Mouse (Mus musculus) ES-Bruce4 (cell line): ENCODE results near the gene Camkmt. TPM values are rescaled to one million over a fixed set of nuclear protein-coding genes. Genes with fewer than 3 reads are reported as not detected.

Source experiments
- H3K27ac ChIP-seq: 2 replicates; pipeline ENCODE4 v1.5.1; 2012; ENCODE audit warnings: low read length, inconsistent platforms; ENCODE audit not compliant: insufficient read depth
- H3K27me3 ChIP-seq: 2 replicates; pipeline ENCODE4 v1.6.1; 2012; ENCODE audit warnings: mild to moderate bottlenecking, low read length, inconsistent platforms; ENCODE audit not compliant: control insufficient read depth, poor library complexity, insufficient read depth, severe bottlenecking
- H3K36me3 ChIP-seq: 2 replicates; pipeline ENCODE4 v1.6.1; 2012; ENCODE audit warnings: inconsistent platforms, mild to moderate bottlenecking, low read length, moderate library complexity; ENCODE audit not compliant: control insufficient read depth, poor library complexity, insufficient read depth, severe bottlenecking
- H3K4me1 ChIP-seq: one replicate; pipeline ENCODE4 v1.8.1; 2011; ENCODE audit warnings: low read length; ENCODE audit not compliant: control insufficient read depth, insufficient read depth
- H3K4me3 ChIP-seq: 2 replicates; pipeline ENCODE4 v1.5.1; 2011; ENCODE audit warnings: low read depth, mild to moderate bottlenecking, low read length
- H3K9ac ChIP-seq: 2 replicates; pipeline ENCODE4 v1.6.1; 2012; ENCODE audit warnings: low read depth, mild to moderate bottlenecking, inconsistent platforms; ENCODE audit not compliant: poor library complexity, severe bottlenecking
- H3K9me3 ChIP-seq: replicated peaks from 2 replicates; pipeline ENCODE4 v1.6.1; 2012; ENCODE audit warnings: mild to moderate bottlenecking, low read length, inconsistent platforms; ENCODE audit not compliant: control insufficient read depth, poor library complexity, insufficient read depth, severe bottlenecking
- CTCF ChIP-seq: IDR thresholded peaks from one replicate; pipeline ENCODE4 v1.8.1; 2011; ENCODE audit warnings: low read depth, low read length
- EP300 ChIP-seq: IDR thresholded peaks from 2 replicates; pipeline ENCODE4 v1.6.1; 2011; ENCODE audit warnings: low read depth, low read length; ENCODE audit not compliant: insufficient read depth
- POLR2A ChIP-seq: IDR thresholded peaks from one replicate; pipeline ENCODE4 v1.8.1; 2011; ENCODE audit warnings: low read length; ENCODE audit not compliant: insufficient read depth
- polyA plus RNA-seq: library from polyadenylated mRNA; stranded (reverse); fragments of >200 nt; gene quantifications from 2 replicates; pipeline ENCODE4 v1.2.4, GENCODE M21; 2011; ENCODE audit warnings: low read depth; ENCODE audit not compliant: missing spikeins, insufficient read depth, insufficient read length

The Camkmt gene
- polyA plus RNA-seq, 1 experiment = 3.7 TPM

GRCm38 (mm10) chr17:85149211-85149738, 58.9 kb downstream of the Camkmt start:
- no peaks in the 10 kb centered on the region for H3K27me3 ChIP-seq
- H3K4me1 ChIP-seq = peaks cover 10% of the 10 kb centered on the region
- H3K9ac ChIP-seq = no peak overlapping the region
- H3K27ac ChIP-seq = peak overlapping the region; percentile 85
- H3K4me3 ChIP-seq = no peak overlapping the region
- H3K9me3 ChIP-seq = no peaks in the 10 kb centered on the region
- H3K36me3 ChIP-seq = no peaks in the 10 kb centered on the region
- no peak for TF ChIP-seq EP300
- TF ChIP-seq POLR2A = no peak
- TF ChIP-seq CTCF = no peak

- Histone ChIP-seq H3K27ac (peak overlapping the region; percentile 45), H3K4me1 (peaks cover 12% of the 10 kb centered on the region), H3K9ac (peak overlapping the region; percentile 35), H3K9me3 (no peaks in the 10 kb centered on the region), H3K36me3 (no peaks in the 10 kb centered on the region), H3K27me3 (no peaks in the 10 kb centered on the region), H3K4me3 (no peak overlapping the region)
- TF ChIP-seq CTCF = no peak
- TF ChIP-seq EP300 = no peak
- TF ChIP-seq POLR2A = no peak
Measured at GRCm38 (mm10) chr17:85151264-85151663, 60.9 kb downstream of the Camkmt start.

GRCm38 (mm10) chr17:85158202-85158601, 67.8 kb downstream of the Camkmt start:
- H3K27ac ChIP-seq = peak overlapping the region; percentile 94
- TF ChIP-seq CTCF = no peak
- no peak for TF ChIP-seq POLR2A
- peak; percentile 65; the same call in 1 of the 2 replicates for TF ChIP-seq EP300
- H3K4me1 ChIP-seq = peaks cover 2% of the 10 kb centered on the region
- H3K9me3 ChIP-seq = no peaks in the 10 kb centered on the region
- no peaks in the 10 kb centered on the region for H3K36me3 ChIP-seq
- no peak overlapping the region for H3K9ac ChIP-seq
- no peak overlapping the region for H3K4me3 ChIP-seq
- H3K27me3 ChIP-seq = no peaks in the 10 kb centered on the region

- Histone ChIP-seq H3K27ac (peak overlapping the region; percentile 53), H3K4me3 (no peak overlapping the region), H3K36me3 (no peaks in the 10 kb centered on the region), H3K9ac (no peak overlapping the region; the same call in 1 of the 2 replicates), H3K4me1 (peaks cover 2% of the 10 kb centered on the region), H3K27me3 (no peaks in the 10 kb centered on the region), H3K9me3 (no peaks in the 10 kb centered on the region)
- TF ChIP-seq POLR2A (no peak), EP300 (no peak), CTCF (no peak)
Measured at GRCm38 (mm10) chr17:85159526-85159925, 69.2 kb downstream of the Camkmt start.

GRCm38 (mm10) chr17:85160786-85161185, 70.4 kb downstream of the Camkmt start:
- H3K27ac ChIP-seq = no peak overlapping the region
- no peaks in the 10 kb centered on the region for H3K36me3 ChIP-seq
- no peak overlapping the region for H3K4me3 ChIP-seq
- H3K4me1 ChIP-seq = peaks cover 3% of the 10 kb centered on the region
- no peaks in the 10 kb centered on the region for H3K9me3 ChIP-seq
- H3K27me3 ChIP-seq = no peaks in the 10 kb centered on the region
- TF ChIP-seq EP300 (0 out of 2 replicates have a peak, but pooled peaks have one; percentile 43), CTCF (no peak)
- no peak overlapping the region for H3K9ac ChIP-seq

- Histone ChIP-seq H3K4me3 (peak overlapping the region; percentile 39; the same call in 1 of the 2 replicates), H3K9ac (peak overlapping the region; percentile 62; the same call in 1 of the 2 replicates), H3K27me3 (no peaks in the 10 kb centered on the region), H3K9me3 (no peaks in the 10 kb centered on the region), H3K27ac (peak overlapping the region; percentile 99), H3K4me1 (peaks cover 2% of the 10 kb centered on the region), H3K36me3 (no peaks in the 10 kb centered on the region)
- peak; percentile 98 for TF ChIP-seq EP300
- TF ChIP-seq CTCF = no peak
- TF ChIP-seq POLR2A = no peak
Measured at GRCm38 (mm10) chr17:85162569-85163271, 72.4 kb downstream of the Camkmt start.
